Mouse (Mus musculus) 3134 (cell line): ENCODE data around the gene Rasgef1b.

Experiments used
- DNase-seq: peaks from one replicate; pipeline ENCODE4 v3.0.0-alpha.2; 2011; ENCODE audit warnings: low spot score; ENCODE audit not compliant: insufficient read length; ENCODE audit errors: extremely low read depth

Gene Rasgef1b

GRCm38 (mm10) chr5:99413851-99414250 lies 315.0 kb downstream of the Rasgef1b start:
- DNase-seq = no peak

- no peak for DNase-seq
Measured at GRCm38 (mm10) chr5:99413391-99413790, 315.5 kb downstream of the Rasgef1b start.

GRCm38 (mm10) chr5:99404403-99405170 lies 324.3 kb downstream of the Rasgef1b start:
- no peak for DNase-seq

- DNase-seq = no peak
Measured at GRCm38 (mm10) chr5:99403325-99403724, 325.5 kb downstream of the Rasgef1b start.

- DNase-seq = no peak
Measured at GRCm38 (mm10) chr5:99402784-99403183, 326.1 kb downstream of the Rasgef1b start.

- no peak for DNase-seq
Measured at GRCm38 (mm10) chr5:99402297-99402696, 326.6 kb downstream of the Rasgef1b start.

GRCm38 (mm10) chr5:99399855-99400626 lies 328.8 kb downstream of the Rasgef1b start:
- no peak for DNase-seq

GRCm38 (mm10) chr5:99398472-99399070 lies 330.3 kb downstream of the Rasgef1b start:
- no peak for DNase-seq

- no peak for DNase-seq
Measured at GRCm38 (mm10) chr5:99394578-99394977, 334.3 kb downstream of the Rasgef1b start.

- DNase-seq = no peak
Measured at GRCm38 (mm10) chr5:99391525-99391924, 337.3 kb downstream of the Rasgef1b start.

- DNase-seq = no peak
Measured at GRCm38 (mm10) chr5:99390776-99391175, 338.1 kb downstream of the Rasgef1b start.

GRCm38 (mm10) chr5:99390314-99390713 lies 338.6 kb downstream of the Rasgef1b start:
- DNase-seq = no peak

GRCm38 (mm10) chr5:99388585-99389250 lies 340.1 kb downstream of the Rasgef1b start:
- no peak for DNase-seq

- DNase-seq = no peak
Measured at GRCm38 (mm10) chr5:99388131-99388530, 340.7 kb downstream of the Rasgef1b start.

GRCm38 (mm10) chr5:99387185-99387981 lies 341.5 kb downstream of the Rasgef1b start:
- DNase-seq = no peak

GRCm38 (mm10) chr5:99386246-99386845 lies 342.5 kb downstream of the Rasgef1b start:
- DNase-seq = no peak

GRCm38 (mm10) chr5:99385737-99386136 lies 343.1 kb downstream of the Rasgef1b start:
- no peak for DNase-seq

GRCm38 (mm10) chr5:99385090-99385489 lies 343.8 kb downstream of the Rasgef1b start:
- no peak for DNase-seq

- no peak for DNase-seq
Measured at GRCm38 (mm10) chr5:99383783-99384281, 345.0 kb downstream of the Rasgef1b start.

- DNase-seq = no peak
Measured at GRCm38 (mm10) chr5:99382786-99383185, 346.1 kb downstream of the Rasgef1b start.
